Mouse (Mus musculus) hindbrain, embryonic 11.5 days (tissue): ENCODE results near the gene Hnf1a. TPM values are rescaled to one million over a fixed set of nuclear protein-coding genes. Genes with fewer than 3 reads are reported as not detected.

Source experiments
- ATAC-seq: fragments of 200-750 bp; cut with Nextera tagmentation; 2 replicates; pipeline ENCODE4 v1.8.0; 2017; ENCODE audit warnings: mild to moderate bottlenecking, moderate TSS enrichment, moderate library complexity; ENCODE audit not compliant: low FRiP score
- DNase-seq: peaks from one replicate; pipeline ENCODE4 v3.0.0-alpha.2; 2015; ENCODE audit warnings: low spot score
- H3K27ac ChIP-seq: fragments of 300-500 bp; sonication (generic); 2 replicates; pipeline ENCODE4 v1.5.1; 2014; ENCODE audit warnings: mild to moderate bottlenecking, low read depth, low read length
- H3K27me3 ChIP-seq: fragments of 300-500 bp; sonication (generic); 2 replicates; pipeline ENCODE4 v1.6.1; 2014; ENCODE audit warnings: mild to moderate bottlenecking, low read length, moderate library complexity, mixed read lengths; ENCODE audit not compliant: control insufficient read depth, insufficient read depth
- H3K36me3 ChIP-seq: fragments of 300-500 bp; sonication (generic); 2 replicates; pipeline ENCODE4 v1.6.1; 2014; ENCODE audit warnings: mild to moderate bottlenecking, low read length, moderate library complexity, mixed read lengths; ENCODE audit not compliant: control insufficient read depth, insufficient read depth
- H3K4me1 ChIP-seq: fragments of 300-500 bp; sonication (generic); replicated peaks from 2 replicates; pipeline ENCODE4 v1.6.1; 2014; ENCODE audit warnings: low read length, mixed read lengths; ENCODE audit not compliant: control insufficient read depth, insufficient read depth
- H3K4me2 ChIP-seq: fragments of 300-500 bp; sonication (generic); replicated peaks from 2 replicates; pipeline ENCODE4 v1.6.1; 2014; ENCODE audit warnings: mild to moderate bottlenecking, low read depth, low read length
- H3K4me3 ChIP-seq: fragments of 300-500 bp; sonication (generic); 2 replicates; pipeline ENCODE4 v1.5.1; 2014; ENCODE audit warnings: low read depth, low read length
- H3K9ac ChIP-seq: fragments of 300-500 bp; sonication (generic); 2 replicates; pipeline ENCODE4 v1.6.1; 2014; ENCODE audit warnings: low read depth, low read length
- H3K9me3 ChIP-seq: fragments of 300-500 bp; sonication (generic); 2 replicates; pipeline ENCODE4 v1.6.1; 2016; ENCODE audit warnings: low read length; ENCODE audit not compliant: control insufficient read depth
- WGBS: fragments of 180-500 bp; shearing (Covaris S2); extraction: QIAGEN DNeasy Blood & Tissue Kit; methylation state at CpG from one replicate; pipeline ENCODE4 v1.1.7; 2014; 5-methylcytosine and 5-hydroxymethylcytosine counted together
- polyA plus RNA-seq: library from polyadenylated mRNA; unstranded; fragments of >200 nt; fragmentation: Nextera tagmentation; extraction: Ambion mirVana; gene quantifications from 2 replicates; pipeline ENCODE4 v1.2.1, GENCODE M21; 2014

The Hnf1a gene
- polyA plus RNA-seq, 1 experiment from 2014 or later: not detected

- 65% methylated on average over 3 of the region's 3 CpGs for WGBS
- no peak overlapping the region for H3K27ac ChIP-seq
- peaks cover 9% of the 10 kb centered on the region for H3K4me1 ChIP-seq
- no peak overlapping the region; the same call in 1 of the 2 replicates for H3K4me3 ChIP-seq
- no peaks in the 10 kb centered on the region for H3K36me3 ChIP-seq
- no peaks in the 10 kb centered on the region for H3K9me3 ChIP-seq
- no peaks in the 10 kb centered on the region for H3K27me3 ChIP-seq
- no peak overlapping the region; the same call in 1 of the 2 replicates for H3K4me2 ChIP-seq
- no peak overlapping the region for H3K9ac ChIP-seq
- no peak for DNase-seq
- no peak for ATAC-seq
These were observed 39.1 kb upstream of the Hnf1a start for GRCm38 (mm10) chr5:115009961-115010360.

GRCm38 (mm10) chr5:115009143-115009542 lies 38.2 kb upstream of the Hnf1a start:
- DNase-seq (no peak), ATAC-seq (no peak)
- Histone ChIP-seq H3K36me3 (no peaks in the 10 kb centered on the region), H3K27me3 (no peaks in the 10 kb centered on the region), H3K9me3 (no peaks in the 10 kb centered on the region), H3K9ac (no peak overlapping the region), H3K4me2 (no peak overlapping the region), H3K4me3 (no peak overlapping the region), H3K27ac (no peak overlapping the region), H3K4me1 (peaks cover 9% of the 10 kb centered on the region)
- 89% methylated on average over 6 of the region's 6 CpGs for WGBS

DNA sequence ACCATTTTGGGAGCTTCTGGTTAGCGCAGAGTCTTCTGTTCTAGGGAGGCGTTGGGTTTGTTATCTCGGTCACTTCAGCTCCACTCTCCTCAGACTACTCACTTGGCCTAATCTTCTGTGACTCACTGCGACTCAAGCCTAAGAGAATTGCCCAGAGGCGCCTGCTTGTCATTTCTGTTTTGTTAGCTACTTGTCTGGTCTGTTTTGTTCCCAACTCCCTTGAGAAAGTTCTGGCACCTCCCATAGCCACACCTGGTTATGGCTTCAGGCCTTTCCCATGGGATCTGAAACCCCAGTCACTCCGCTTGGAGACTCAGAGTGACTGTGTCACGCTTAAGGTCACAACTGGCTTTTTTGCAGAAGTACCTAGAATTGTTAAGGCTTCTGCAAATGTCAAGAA lies 37.4 kb upstream of the Hnf1a start:
- Histone ChIP-seq H3K27ac (no peak overlapping the region), H3K4me3 (no peak overlapping the region), H3K4me2 (no peak overlapping the region), H3K4me1 (peaks cover 9% of the 10 kb centered on the region), H3K9ac (no peak overlapping the region), H3K27me3 (no peaks in the 10 kb centered on the region), H3K36me3 (no peaks in the 10 kb centered on the region), H3K9me3 (no peaks in the 10 kb centered on the region)
- ATAC-seq (no peak), DNase-seq (no peak)
- WGBS: 91% methylated on average over 7 of the region's 7 CpGs

DNA sequence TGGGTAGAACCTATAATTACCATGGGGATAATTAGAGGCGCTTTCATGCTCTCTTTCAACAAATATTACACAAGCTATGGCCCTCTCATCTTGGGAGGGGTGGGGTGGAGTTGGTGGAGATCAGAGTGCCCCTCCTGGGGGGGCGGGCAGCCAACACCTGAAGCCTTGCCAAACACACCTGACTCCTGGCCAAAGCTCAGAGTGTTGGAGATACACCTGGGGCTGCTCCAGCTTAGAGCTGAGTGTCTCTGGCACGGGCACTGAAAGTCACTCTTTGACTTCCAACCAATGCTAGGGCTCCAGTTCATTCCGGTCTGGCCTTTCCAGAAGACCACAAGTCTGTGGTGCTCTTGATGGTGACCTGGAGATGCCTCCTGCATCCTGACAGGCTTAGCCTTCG lies 36.9 kb upstream of the Hnf1a start:
- no peak overlapping the region for H3K9ac ChIP-seq
- H3K27ac ChIP-seq: no peak overlapping the region
- WGBS: 87% methylated on average over 5 of the region's 5 CpGs
- H3K9me3 ChIP-seq: no peaks in the 10 kb centered on the region
- ATAC-seq (no peak), DNase-seq (no peak)
- H3K4me1 ChIP-seq: peaks cover 7% of the 10 kb centered on the region
- no peak overlapping the region for H3K4me3 ChIP-seq
- no peaks in the 10 kb centered on the region for H3K36me3 ChIP-seq
- H3K4me2 ChIP-seq: no peak overlapping the region
- H3K27me3 ChIP-seq: no peaks in the 10 kb centered on the region

- Histone ChIP-seq H3K27me3 (no peaks in the 10 kb centered on the region), H3K9me3 (no peaks in the 10 kb centered on the region), H3K4me1 (no peaks in the 10 kb centered on the region), H3K4me3 (no peak overlapping the region), H3K27ac (no peak overlapping the region), H3K36me3 (no peaks in the 10 kb centered on the region), H3K4me2 (no peak overlapping the region), H3K9ac (no peak overlapping the region)
- ATAC-seq (no peak), DNase-seq (no peak)
- WGBS: 81% methylated on average over 13 of the region's 13 CpGs
These were observed 32.5 kb upstream of the Hnf1a start for GRCm38 (mm10) chr5:115003224-115003873.

- Histone ChIP-seq H3K9me3 (no peaks in the 10 kb centered on the region), H3K4me1 (no peaks in the 10 kb centered on the region), H3K9ac (no peak overlapping the region), H3K4me2 (no peak overlapping the region), H3K27ac (no peak overlapping the region), H3K4me3 (no peak overlapping the region), H3K27me3 (no peaks in the 10 kb centered on the region), H3K36me3 (no peaks in the 10 kb centered on the region)
- ATAC-seq (no peak), DNase-seq (no peak)
- 76% methylated on average over 6 of the region's 6 CpGs for WGBS
These were observed 31.9 kb upstream of the Hnf1a start for GRCm38 (mm10) chr5:115002781-115003180.

- H3K9ac ChIP-seq: no peak overlapping the region
- H3K9me3 ChIP-seq: no peaks in the 10 kb centered on the region
- DNase-seq (no peak), ATAC-seq (no peak)
- H3K4me1 ChIP-seq: no peaks in the 10 kb centered on the region
- no peak overlapping the region for H3K4me3 ChIP-seq
- no peaks in the 10 kb centered on the region for H3K36me3 ChIP-seq
- WGBS: 72% methylated on average over 8 of the region's 8 CpGs
- H3K4me2 ChIP-seq: no peak overlapping the region
- H3K27ac ChIP-seq: no peak overlapping the region
- no peaks in the 10 kb centered on the region for H3K27me3 ChIP-seq
These were observed 30.6 kb upstream of the Hnf1a start for GRCm38 (mm10) chr5:115001464-115001863.

- H3K4me3 ChIP-seq: no peak overlapping the region
- H3K36me3 ChIP-seq: no peaks in the 10 kb centered on the region
- H3K27me3 ChIP-seq: no peaks in the 10 kb centered on the region
- H3K4me1 ChIP-seq: no peaks in the 10 kb centered on the region
- H3K4me2 ChIP-seq: no peak overlapping the region
- no peak for ATAC-seq
- H3K9me3 ChIP-seq: no peaks in the 10 kb centered on the region
- H3K27ac ChIP-seq: no peak overlapping the region
- WGBS: 78% methylated on average over 2 of the region's 2 CpGs
- H3K9ac ChIP-seq: no peak overlapping the region
- DNase-seq: no peak
These were observed 29.6 kb upstream of the Hnf1a start for GRCm38 (mm10) chr5:115000503-115000902.

DNA sequence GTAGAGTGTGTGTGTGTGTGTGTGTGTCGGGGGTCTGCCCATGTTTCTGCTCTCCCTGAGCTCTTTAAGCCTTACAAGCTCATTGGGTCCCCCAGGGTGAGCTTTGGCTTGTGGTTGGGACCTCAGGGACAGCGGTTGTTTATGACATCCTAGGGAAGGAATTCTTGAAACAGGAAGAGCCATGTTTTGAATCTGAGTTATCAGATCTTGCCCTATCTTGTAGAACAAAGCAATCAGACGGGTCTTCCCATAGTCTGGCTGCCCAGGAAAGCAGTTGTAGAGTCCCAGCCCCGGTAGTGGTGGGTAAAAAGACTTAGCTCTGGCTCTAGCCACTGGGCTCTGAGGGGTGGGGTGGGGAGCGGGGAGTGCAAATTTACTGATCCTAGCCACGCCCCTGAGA lies 26.4 kb upstream of the Hnf1a start:
- ATAC-seq (no peak), DNase-seq (no peak)
- Histone ChIP-seq H3K9me3 (no peaks in the 10 kb centered on the region), H3K9ac (no peak overlapping the region), H3K36me3 (no peaks in the 10 kb centered on the region), H3K4me3 (no peak overlapping the region), H3K27me3 (no peaks in the 10 kb centered on the region), H3K27ac (no peak overlapping the region), H3K4me1 (no peaks in the 10 kb centered on the region), H3K4me2 (no peak overlapping the region)
- WGBS: 76% methylated on average over 6 of the region's 6 CpGs
